ENCODE assay signal across 8 mouse cellular contexts in genomic region chr17:31564015-31564857, GRCm38 (mm10). TPM values are rescaled to one million over a fixed set of nuclear protein-coding genes. Genes with fewer than 3 reads are reported as not detected.
DNase-seq lines count a peak whose midpoint lies in the region; ATAC-seq and TF ChIP-seq lines count a peak whose summit lies in the region.

Pknox1 (plus strand) TSS chr17:31564734.

- peaks cover 0 to 26% of the 10 kb centered on the region in 2 experiments; a peak in 3 of 4 replicates for H3K4me1 ChIP-seq in MEL (ENCODE audit: control insufficient read depth in 1 of 2, insufficient read depth in 2 of 2, low read length in 2 of 2)
- H3K4me1 ChIP-seq in cerebellum, adult 2 months (ENCODE audit: control insufficient read depth, insufficient read depth, low read length), result peaks cover 17% of the 10 kb centered on the region
- peaks cover 34% of the 10 kb centered on the region for H3K4me1 ChIP-seq in forebrain, postnatal 0 days (ENCODE audit: insufficient read depth)
- peaks cover 31% of the 10 kb centered on the region for H3K4me1 ChIP-seq in lung, embryonic 15.5 days

- H3K9ac ChIP-seq in MEL (ENCODE audit: control insufficient read depth, low read depth, low read length, poor library complexity, severe bottlenecking), result peak within 1 kb of the TSS; percentile 91
- H3K9ac ChIP-seq in forebrain, postnatal 0 days, result peak within 1 kb of the TSS; percentile 93
- peak within 1 kb of the TSS; percentile 94 for H3K9ac ChIP-seq in lung, embryonic 15.5 days

- TF ChIP-seq POLR2A in MEL (IDR thresholded peaks at IDR 0.05; ENCODE audit: control insufficient read depth in 1 of 2, insufficient read depth in 1 of 2, low read depth in 1 of 2, low read length in 2 of 2, poor library complexity in 1 of 2), result peak in 1 of 2 experiments; percentile 79; a peak in 2 of 4 replicates
- peak; percentile 74; the same call in 1 of the 2 replicates for TF ChIP-seq POLR2A in cerebellum, adult 2 months (IDR thresholded peaks at IDR 0.05; ENCODE audit: borderline replicate concordance, insufficient read depth, low read length)

- ATAC-seq in forebrain, postnatal 0 days, result peak; percentile 96
- peak; percentile 96 for ATAC-seq in lung, embryonic 15.5 days (ENCODE audit: borderline replicate concordance, extremely low read depth, low FRiP score, low TSS enrichment)

- no peaks in the 10 kb centered on the region for H3K9me3 ChIP-seq in MEL (replicated peaks; ENCODE audit: insufficient read depth, low read length)
- H3K9me3 ChIP-seq in forebrain, postnatal 0 days (ENCODE audit: low read length), result no peaks in the 10 kb centered on the region
- H3K9me3 ChIP-seq in lung, embryonic 15.5 days, result no peaks in the 10 kb centered on the region

- peak within 1 kb of the TSS; percentile 78 to 87 for H3K4me3 ChIP-seq in MEL (ENCODE audit: control insufficient read depth in 1 of 2, insufficient read depth in 1 of 2, low read depth in 2 of 2, low read length in 2 of 2)
- peak within 1 kb of the TSS; percentile 90 for H3K4me3 ChIP-seq in cerebellum, adult 2 months (replicated peaks; ENCODE audit: insufficient read depth, low read depth, low read length)
- peak within 1 kb of the TSS; percentile 89 for H3K4me3 ChIP-seq in forebrain, postnatal 0 days (ENCODE audit: low read depth, low read length)
- peak within 1 kb of the TSS; percentile 94 for H3K4me3 ChIP-seq in lung, embryonic 15.5 days

- H3K4me2 ChIP-seq in forebrain, postnatal 0 days (ENCODE audit: low read depth), result peak within 1 kb of the TSS; percentile 75
- peak within 1 kb of the TSS; percentile 80 for H3K4me2 ChIP-seq in lung, embryonic 15.5 days

- no peak for TF ChIP-seq RAD21 in MEL (IDR thresholded peaks at IDR 0.05; ENCODE audit: low read depth, low read length)

- H3K27me3 ChIP-seq in MEL (ENCODE audit: control insufficient read depth in 1 of 2, insufficient read depth in 2 of 2, low read length in 2 of 2), result no peaks in the 10 kb centered on the region
- no peaks in the 10 kb centered on the region for H3K27me3 ChIP-seq in cerebellum, adult 2 months (ENCODE audit: control insufficient read depth, insufficient read depth, low read length)
- no peaks in the 10 kb centered on the region for H3K27me3 ChIP-seq in forebrain, postnatal 0 days (ENCODE audit: insufficient read depth, low read length)
- H3K27me3 ChIP-seq in lung, embryonic 15.5 days, result no peaks in the 10 kb centered on the region

- peaks cover 37% of the 10 kb centered on the region for H3K79me2 ChIP-seq in MEL (ENCODE audit: control insufficient read depth, insufficient read depth, low read length, poor library complexity)

- peaks cover 0 to 26% of the 10 kb centered on the region in 2 experiments; a peak in 2 of 4 replicates for H3K36me3 ChIP-seq in MEL (ENCODE audit: control insufficient read depth in 1 of 2, insufficient read depth in 2 of 2, low read length in 2 of 2)
- no peaks in the 10 kb centered on the region for H3K36me3 ChIP-seq in forebrain, postnatal 0 days (ENCODE audit: insufficient read depth)
- H3K36me3 ChIP-seq in lung, embryonic 15.5 days, result no peaks in the 10 kb centered on the region

- TF ChIP-seq CTCF in MEL (IDR thresholded peaks at IDR 0.05 in 2 of 3, conservative IDR thresholded peaks at IDR 0.05 in 1 of 3; ENCODE audit: control insufficient read depth in 1 of 3, insufficient read depth in 1 of 3, low read depth in 2 of 3, low read length in 3 of 3, poor library complexity in 1 of 3, severe bottlenecking in 1 of 3), result no peak
- no peak for TF ChIP-seq CTCF in cerebellum, adult 2 months (IDR thresholded peaks at IDR 0.05; ENCODE audit: borderline replicate concordance, insufficient read depth, low read depth, low read length)
- no peak for TF ChIP-seq CTCF in forebrain, postnatal 0 days (IDR thresholded peaks at IDR 0.05; ENCODE audit: low read depth)

- DNase-seq in MEL (ENCODE audit: low read depth, low spot score), result peak; percentile 99
- DNase-seq in cerebellum, adult 2 months, result peak; percentile 99
- DNase-seq in forebrain, postnatal 0 days, result peak; percentile 100
- peak; percentile 99 for DNase-seq in heart, postnatal 4 days
- DNase-seq in layer of hippocampus, adult 8-10 months (ENCODE audit: low spot score in 2 of 2), result peak; percentile 99
- peak; percentile 99 for DNase-seq in ovary, adult 18-20 months (ENCODE audit: low spot score)
- DNase-seq in thymus, postnatal 0 days (ENCODE audit: low spot score), result peak; percentile 100

- H3K27ac ChIP-seq in MEL (ENCODE audit: control insufficient read depth, low read depth, low read length), result peak within 1 kb of the TSS; percentile 76
- H3K27ac ChIP-seq in cerebellum, adult 2 months (ENCODE audit: insufficient read depth, low read length), result peak within 1 kb of the TSS; percentile 96
- peak within 1 kb of the TSS; percentile 100 for H3K27ac ChIP-seq in forebrain, postnatal 0 days (ENCODE audit: low read depth, low read length)
- peak within 1 kb of the TSS; percentile 98 for H3K27ac ChIP-seq in lung, embryonic 15.5 days

- no peak for TF ChIP-seq EP300 in MEL (IDR thresholded peaks at IDR 0.05; ENCODE audit: low read depth in 1 of 2, low read length in 2 of 2)

- under 1% methylated on average over 69 of the region's 72 CpGs for WGBS in cerebellum, adult 2 months
- 5% methylated on average over 45 of the region's 72 CpGs for WGBS in forebrain, postnatal 0 days
- under 1% methylated on average over 30 of the region's 72 CpGs for WGBS in lung, embryonic 15.5 days

TF ChIP-seq in MEL, 35 proteins besides CTCF, POLR2A, EP300 and RAD21 (continues in another document):
- TF ChIP-seq KAT2A (conservative IDR thresholded peaks at IDR 0.05; ENCODE audit: low read depth, low read length), result no peak
- TF ChIP-seq ZC3H11A (IDR thresholded peaks at IDR 0.05; ENCODE audit: low read depth, low read length), result no peak
- TF ChIP-seq USF2 (IDR thresholded peaks at IDR 0.05; ENCODE audit: borderline replicate concordance in 1 of 2, insufficient read depth in 1 of 2, low read depth in 1 of 2, low read length in 2 of 2), result 0 out of 4 replicates have a peak, but pooled peaks of 1 of the 2 experiments have one; percentile 7
- no peak for TF ChIP-seq TAL1 (IDR thresholded peaks at IDR 0.05; ENCODE audit: low read length)
- TF ChIP-seq RCOR1 (IDR thresholded peaks at IDR 0.05; ENCODE audit: low read depth, low read length), result 0 out of 2 replicates have a peak, but pooled peaks have one; percentile 14
- TF ChIP-seq GABPA (IDR thresholded peaks at IDR 0.05; ENCODE audit: low read depth, low read length), result no peak
- TF ChIP-seq POLR2AphosphoS5 (IDR thresholded peaks at IDR 0.05; ENCODE audit: borderline replicate concordance, low read depth, low read length), result no peak
- peak; percentile 60; the same call in 1 of the 2 replicates for TF ChIP-seq MAX (IDR thresholded peaks at IDR 0.05; ENCODE audit: low read length)
- TF ChIP-seq GATA1 (IDR thresholded peaks at IDR 0.05; ENCODE audit: low read depth, low read length), result no peak
- 0 out of 2 replicates have a peak, but pooled peaks have one; percentile 43 for TF ChIP-seq POLR2AphosphoS2 (IDR thresholded peaks at IDR 0.05; ENCODE audit: low read length)
- peak; percentile 60 for TF ChIP-seq HCFC1 (IDR thresholded peaks at IDR 0.05; ENCODE audit: low read depth, low read length)
- TF ChIP-seq MAZ (IDR thresholded peaks at IDR 0.05; ENCODE audit: low read depth, low read length), result peak; percentile 85
- TF ChIP-seq MYC (IDR thresholded peaks at IDR 0.05; ENCODE audit: low read depth, low read length), result peak; percentile 63; the same call in 1 of the 2 replicates
- peak; percentile 63 for TF ChIP-seq NRF1 (IDR thresholded peaks at IDR 0.05; ENCODE audit: insufficient read depth, low read depth, low read length, poor library complexity, severe bottlenecking)
- TF ChIP-seq E2F4 (IDR thresholded peaks at IDR 0.05; ENCODE audit: borderline replicate concordance, low read depth, low read length), result no peak
- peak; percentile 43; the same call in 1 of the 2 replicates for TF ChIP-seq ETS1 (IDR thresholded peaks at IDR 0.05; ENCODE audit: low read depth, low read length)
- TF ChIP-seq TCF12 (IDR thresholded peaks at IDR 0.05; ENCODE audit: low read depth, low read length), result peak; percentile 26; the same call in 1 of the 2 replicates
- no peak for TF ChIP-seq MEF2A (IDR thresholded peaks at IDR 0.05; ENCODE audit: extremely low read depth, insufficient replicate concordance, low read depth, low read length, poor library complexity, severe bottlenecking)
- peak; percentile 87 for TF ChIP-seq USF1 (IDR thresholded peaks at IDR 0.05; ENCODE audit: low read depth, low read length)
- TF ChIP-seq SIN3A (IDR thresholded peaks at IDR 0.05; ENCODE audit: low read length), result peak; percentile 78; the same call in 1 of the 2 replicates
- TF ChIP-seq MXI1 (IDR thresholded peaks at IDR 0.05; ENCODE audit: low read depth, low read length), result peak; percentile 81; the same call in 1 of the 2 replicates
- TF ChIP-seq NELFE (IDR thresholded peaks at IDR 0.05; ENCODE audit: low read depth, low read length), result peak; percentile 77
- TF ChIP-seq ELF1 (IDR thresholded peaks at IDR 0.05; ENCODE audit: low read depth, low read length), result 0 out of 2 replicates have a peak, but pooled peaks have one; percentile 17
- TF ChIP-seq CHD1 (IDR thresholded peaks at IDR 0.05; ENCODE audit: low read depth, low read length), result peak; percentile 99
- peak; percentile 68; the same call in 1 of the 2 replicates for TF ChIP-seq TBP (IDR thresholded peaks at IDR 0.05; ENCODE audit: low read depth, low read length)
- peak; percentile 86 for TF ChIP-seq ZNF384 (IDR thresholded peaks at IDR 0.05; ENCODE audit: low read depth, low read length)
- no peak for TF ChIP-seq MAFK (IDR thresholded peaks at IDR 0.05; ENCODE audit: borderline replicate concordance, low read depth, low read length)
- no peak for TF ChIP-seq JUND (IDR thresholded peaks at IDR 0.05; ENCODE audit: low read depth, low read length)
- peak; percentile 21; the same call in 1 of the 2 replicates for TF ChIP-seq ZMIZ1 (IDR thresholded peaks at IDR 0.05; ENCODE audit: low read depth, low read length)

RNA-seq across cellular contexts. Expression of gene Pknox1, which starts in this region (rescaled TPM):
- 13.2 and 16.1 TPM in 2 replicates for total RNA-seq in MEL (2012; rRNA removed)
- polyA plus RNA-seq in MEL (2012; ENCODE audit: insufficient read depth in 1 of 2, insufficient read length in 2 of 2, low read depth in 1 of 2, low replicate concordance in 2 of 2, missing spikeins in 1 of 2), result 10 to 100 TPM; 13.6 to 34.1 TPM
- 23.2 TPM in 2 replicates for polyA plus RNA-seq in cerebellum, adult 2 months (2012; rRNA removed)
- total RNA-seq in forebrain, postnatal 0 days (2014; rRNA removed), result 26.1 and 30.6 TPM in 2 replicates
- 16.7 and 18.5 TPM in 2 replicates for polyA plus RNA-seq in forebrain, postnatal 0 days (2015; fragmentation: Nextera tagmentation; extraction: Ambion mirVana)
- 10 to 100 TPM; 17.0 to 17.9 TPM for total RNA-seq in heart, postnatal 4 days (2021)
- 10 to 100 TPM; 12.9 to 17.5 (median 15.9) TPM for total RNA-seq in layer of hippocampus, adult 8-10 months (2022)
- polyA plus RNA-seq in lung, embryonic 15.5 days (2015; fragmentation: Nextera tagmentation; extraction: Ambion mirVana), result 41.6 and 42.4 TPM in 2 replicates
- 30.6 and 31.9 TPM in 2 replicates for polyA plus RNA-seq in thymus, postnatal 0 days (2015; fragmentation: Nextera tagmentation; extraction: Ambion mirVana)

Comparison
In these comparisons a context has a peak if more than half of its experiments do, and no peak if none do; other contexts are left out.
1. Peak in every context shown above with its lines: DNase-seq, ATAC-seq, H3K4me3 ChIP-seq and H3K27ac ChIP-seq.